Mouse (Mus musculus): ENCODE results near the gene Miga2. TPM values are rescaled to one million over a fixed set of nuclear protein-coding genes. Genes with fewer than 3 reads are reported as not detected.
A peak's percentile ranks its signal among the peaks of the same experiment; 100 is the strongest.

Gene Miga2
- polyA plus RNA-seq, 1 experiment from 2014 or later = 26.6 TPM

- Histone ChIP-seq H3K9me3 (no peaks in the 10 kb centered on the region), H3K27ac (no peak overlapping the region), H3K9ac (no peak overlapping the region), H3K4me2 (replicated peaks) (no peak overlapping the region), H3K4me1 (peaks cover 23% of the 10 kb centered on the region), H3K27me3 (no peaks in the 10 kb centered on the region), H3K36me3 (peaks cover 11% of the 10 kb centered on the region), H3K4me3 (no peak overlapping the region)
- 74% methylated on average over 5 of the region's 5 CpGs for WGBS
- ATAC-seq (ENCODE audit: low FRiP score, low read depth) = no peak
Measured at GRCm38 (mm10) chr2:30362865-30363264, 1.2 kb upstream of the Miga2 start.

- peaks cover 14% of the 10 kb centered on the region for H3K4me1 ChIP-seq
- H3K36me3 ChIP-seq = peaks cover 36% of the 10 kb centered on the region
- no peak overlapping the region for H3K27ac ChIP-seq
- peak overlapping the region; percentile 92 for H3K9ac ChIP-seq
- peak overlapping the region; percentile 98 for H3K4me2 ChIP-seq (replicated peaks)
- WGBS = 89% methylated on average over 2 of the region's 2 CpGs
- H3K27me3 ChIP-seq = no peaks in the 10 kb centered on the region
- H3K9me3 ChIP-seq = no peaks in the 10 kb centered on the region
- ATAC-seq (ENCODE audit: low FRiP score, low read depth) = no peak
- H3K4me3 ChIP-seq = peak overlapping the region; percentile 97
Measured at GRCm38 (mm10) chr2:30365281-30366069, 1.4 kb downstream of the Miga2 start.

GRCm38 (mm10) chr2:30366203-30366602 lies 2.2 kb downstream of the Miga2 start:
- Histone ChIP-seq H3K4me1 (peaks cover 14% of the 10 kb centered on the region), H3K27ac (no peak overlapping the region), H3K9ac (no peak overlapping the region), H3K4me2 (replicated peaks) (no peak overlapping the region), H3K9me3 (no peaks in the 10 kb centered on the region), H3K4me3 (no peak overlapping the region), H3K36me3 (peaks cover 43% of the 10 kb centered on the region), H3K27me3 (no peaks in the 10 kb centered on the region)
- WGBS = 76% methylated on average over 5 of the region's 5 CpGs
- no peak for ATAC-seq (ENCODE audit: low FRiP score, low read depth)

GRCm38 (mm10) chr2:30371544-30371943 lies 7.5 kb downstream of the Miga2 start:
- H3K9ac ChIP-seq = no peak overlapping the region
- no peak overlapping the region for H3K4me3 ChIP-seq
- 92% methylated on average over 8 of the region's 8 CpGs for WGBS
- no peaks in the 10 kb centered on the region for H3K9me3 ChIP-seq
- H3K36me3 ChIP-seq = peaks cover 89% of the 10 kb centered on the region
- H3K27ac ChIP-seq = no peak overlapping the region
- no peaks in the 10 kb centered on the region for H3K27me3 ChIP-seq
- H3K4me2 ChIP-seq (replicated peaks) = no peak overlapping the region
- no peaks in the 10 kb centered on the region for H3K4me1 ChIP-seq
- no peak for ATAC-seq (ENCODE audit: low FRiP score, low read depth)

GRCm38 (mm10) chr2:30372726-30373125 lies 8.7 kb downstream of the Miga2 start:
- no peaks in the 10 kb centered on the region for H3K9me3 ChIP-seq
- H3K27me3 ChIP-seq = no peaks in the 10 kb centered on the region
- WGBS = 96% methylated on average over 5 of the region's 5 CpGs
- ATAC-seq (ENCODE audit: low FRiP score, low read depth) = no peak
- no peak overlapping the region for H3K27ac ChIP-seq
- no peak overlapping the region for H3K4me2 ChIP-seq (replicated peaks)
- H3K4me1 ChIP-seq = no peaks in the 10 kb centered on the region
- peaks cover 92% of the 10 kb centered on the region for H3K36me3 ChIP-seq
- H3K4me3 ChIP-seq = no peak overlapping the region
- H3K9ac ChIP-seq = no peak overlapping the region

- H3K27me3 ChIP-seq = no peaks in the 10 kb centered on the region
- no peak overlapping the region for H3K4me2 ChIP-seq (replicated peaks)
- no peak overlapping the region for H3K27ac ChIP-seq
- peaks cover 91% of the 10 kb centered on the region for H3K36me3 ChIP-seq
- 91% methylated on average over 10 of the region's 10 CpGs for WGBS
- ATAC-seq (ENCODE audit: low FRiP score, low read depth) = no peak
- no peaks in the 10 kb centered on the region for H3K4me1 ChIP-seq
- no peaks in the 10 kb centered on the region for H3K9me3 ChIP-seq
- no peak overlapping the region for H3K4me3 ChIP-seq
- no peak overlapping the region for H3K9ac ChIP-seq
Measured at GRCm38 (mm10) chr2:30375893-30376292, 11.9 kb downstream of the Miga2 start.

- Histone ChIP-seq H3K27me3 (no peaks in the 10 kb centered on the region), H3K4me2 (replicated peaks) (no peak overlapping the region), H3K27ac (no peak overlapping the region), H3K4me3 (no peak overlapping the region), H3K9me3 (no peaks in the 10 kb centered on the region), H3K36me3 (peaks cover 91% of the 10 kb centered on the region), H3K4me1 (no peaks in the 10 kb centered on the region), H3K9ac (no peak overlapping the region)
- 80% methylated on average over 5 of the region's 5 CpGs for WGBS
- no peak for ATAC-seq (ENCODE audit: low FRiP score, low read depth)
Measured at GRCm38 (mm10) chr2:30377721-30378120, 13.7 kb downstream of the Miga2 start.

GRCm38 (mm10) chr2:30379307-30379706 lies 15.3 kb downstream of the Miga2 start:
- H3K4me1 ChIP-seq = no peaks in the 10 kb centered on the region
- no peaks in the 10 kb centered on the region for H3K9me3 ChIP-seq
- H3K4me2 ChIP-seq (replicated peaks) = no peak overlapping the region
- ATAC-seq (ENCODE audit: low FRiP score, low read depth) = no peak
- peaks cover 91% of the 10 kb centered on the region for H3K36me3 ChIP-seq
- H3K27me3 ChIP-seq = no peaks in the 10 kb centered on the region
- WGBS = 91% methylated on average over 7 of the region's 7 CpGs
- H3K27ac ChIP-seq = no peak overlapping the region
- H3K9ac ChIP-seq = no peak overlapping the region
- H3K4me3 ChIP-seq = no peak overlapping the region

GRCm38 (mm10) chr2:30380564-30381376 lies 16.7 kb downstream of the Miga2 start:
- 89% methylated on average over 10 of the region's 10 CpGs for WGBS
- peaks cover 98% of the 10 kb centered on the region for H3K36me3 ChIP-seq
- ATAC-seq (ENCODE audit: low FRiP score, low read depth) = no peak
- H3K27me3 ChIP-seq = no peaks in the 10 kb centered on the region
- no peaks in the 10 kb centered on the region for H3K9me3 ChIP-seq
- H3K4me2 ChIP-seq (replicated peaks) = no peak overlapping the region
- no peak overlapping the region for H3K4me3 ChIP-seq
- no peak overlapping the region for H3K27ac ChIP-seq
- H3K4me1 ChIP-seq = no peaks in the 10 kb centered on the region
- H3K9ac ChIP-seq = no peak overlapping the region

GRCm38 (mm10) chr2:30381377-30381725 lies 17.3 kb downstream of the Miga2 start:
- Histone ChIP-seq H3K36me3 (peaks cover 93% of the 10 kb centered on the region), H3K9me3 (no peaks in the 10 kb centered on the region), H3K27me3 (no peaks in the 10 kb centered on the region), H3K9ac (no peak overlapping the region), H3K27ac (no peak overlapping the region), H3K4me1 (no peaks in the 10 kb centered on the region), H3K4me2 (replicated peaks) (no peak overlapping the region), H3K4me3 (no peak overlapping the region)
- 92% methylated on average over 4 of the region's 4 CpGs for WGBS
- ATAC-seq (ENCODE audit: low FRiP score, low read depth) = no peak

GRCm38 (mm10) chr2:30384814-30385213 lies 20.8 kb downstream of the Miga2 start:
- Histone ChIP-seq H3K4me3 (no peak overlapping the region), H3K4me1 (no peaks in the 10 kb centered on the region), H3K27me3 (no peaks in the 10 kb centered on the region), H3K27ac (no peak overlapping the region), H3K4me2 (replicated peaks) (no peak overlapping the region), H3K9ac (no peak overlapping the region), H3K36me3 (peaks cover 58% of the 10 kb centered on the region), H3K9me3 (no peaks in the 10 kb centered on the region)
- 78% methylated on average over 5 of the region's 5 CpGs for WGBS
- ATAC-seq (ENCODE audit: low FRiP score, low read depth) = no peak

- H3K4me3 ChIP-seq = no peak overlapping the region
- 81% methylated on average over 4 of the region's 4 CpGs for WGBS
- H3K27me3 ChIP-seq = no peaks in the 10 kb centered on the region
- no peak overlapping the region for H3K9ac ChIP-seq
- no peaks in the 10 kb centered on the region for H3K9me3 ChIP-seq
- no peaks in the 10 kb centered on the region for H3K4me1 ChIP-seq
- peaks cover 52% of the 10 kb centered on the region for H3K36me3 ChIP-seq
- no peak overlapping the region for H3K27ac ChIP-seq
- no peak for ATAC-seq (ENCODE audit: low FRiP score, low read depth)
- H3K4me2 ChIP-seq (replicated peaks) = no peak overlapping the region
Measured at GRCm38 (mm10) chr2:30385591-30385990, 21.6 kb downstream of the Miga2 start.

Measured in limb, embryonic 13.5 days (tissue).